Mouse (Mus musculus) hindbrain, embryonic 15.5 days (tissue): ENCODE measurements around the gene C530025M09Rik. TPM values are rescaled to one million over a fixed set of nuclear protein-coding genes. Genes with fewer than 3 reads are reported as not detected.

ENCODE experiments used
- ATAC-seq: fragments of 200-750 bp; cut with Nextera tagmentation; 2 replicates; pipeline ENCODE4 v1.8.0; 2017; ENCODE audit warnings: low read depth, moderate number of reproducible peaks, moderate TSS enrichment; ENCODE audit not compliant: low FRiP score
- H3K27ac ChIP-seq: fragments of 300-500 bp; sonication (generic); replicated peaks from 2 replicates; pipeline ENCODE4 v1.5.1; 2015; ENCODE audit warnings: mild to moderate bottlenecking, inconsistent platforms
- H3K27me3 ChIP-seq: fragments of 300-500 bp; sonication (generic); 2 replicates; pipeline ENCODE4 v1.6.1; 2015; ENCODE audit warnings: control low read depth, inconsistent platforms
- H3K36me3 ChIP-seq: fragments of 300-500 bp; sonication (generic); 2 replicates; pipeline ENCODE4 v1.6.1; 2015; ENCODE audit warnings: control low read depth, inconsistent platforms
- H3K4me1 ChIP-seq: fragments of 300-500 bp; sonication (generic); replicated peaks from 2 replicates; pipeline ENCODE4 v1.6.1; 2015; ENCODE audit warnings: control low read depth, inconsistent platforms
- H3K4me2 ChIP-seq: fragments of 300-500 bp; sonication (generic); 2 replicates; pipeline ENCODE4 v1.6.1; 2015; ENCODE audit warnings: moderate library complexity, mild to moderate bottlenecking, inconsistent platforms
- H3K4me3 ChIP-seq: fragments of 300-500 bp; sonication (generic); 2 replicates; pipeline ENCODE4 v1.5.1; 2015; ENCODE audit warnings: mild to moderate bottlenecking, inconsistent platforms
- H3K9ac ChIP-seq: fragments of 300-500 bp; sonication (generic); 2 replicates; pipeline ENCODE4 v1.6.1; 2015; ENCODE audit warnings: inconsistent platforms
- H3K9me3 ChIP-seq: fragments of 300-500 bp; sonication (generic); 2 replicates; pipeline ENCODE4 v1.6.1; 2016; ENCODE audit warnings: control low read depth, inconsistent platforms
- WGBS: fragments of 180-500 bp; shearing (Covaris S2); methylation state at CpG from one replicate; pipeline ENCODE4 v1.1.7; 2015; 5-methylcytosine and 5-hydroxymethylcytosine counted together
- polyA plus RNA-seq: library from polyadenylated mRNA; unstranded; fragments of >200 nt; fragmentation: Nextera tagmentation; extraction: Ambion mirVana; gene quantifications from 2 replicates; pipeline ENCODE4 v1.2.1, GENCODE M21; 2015

The C530025M09Rik gene
- 2.1 and 3.1 TPM in 2 replicates for polyA plus RNA-seq

DNA sequence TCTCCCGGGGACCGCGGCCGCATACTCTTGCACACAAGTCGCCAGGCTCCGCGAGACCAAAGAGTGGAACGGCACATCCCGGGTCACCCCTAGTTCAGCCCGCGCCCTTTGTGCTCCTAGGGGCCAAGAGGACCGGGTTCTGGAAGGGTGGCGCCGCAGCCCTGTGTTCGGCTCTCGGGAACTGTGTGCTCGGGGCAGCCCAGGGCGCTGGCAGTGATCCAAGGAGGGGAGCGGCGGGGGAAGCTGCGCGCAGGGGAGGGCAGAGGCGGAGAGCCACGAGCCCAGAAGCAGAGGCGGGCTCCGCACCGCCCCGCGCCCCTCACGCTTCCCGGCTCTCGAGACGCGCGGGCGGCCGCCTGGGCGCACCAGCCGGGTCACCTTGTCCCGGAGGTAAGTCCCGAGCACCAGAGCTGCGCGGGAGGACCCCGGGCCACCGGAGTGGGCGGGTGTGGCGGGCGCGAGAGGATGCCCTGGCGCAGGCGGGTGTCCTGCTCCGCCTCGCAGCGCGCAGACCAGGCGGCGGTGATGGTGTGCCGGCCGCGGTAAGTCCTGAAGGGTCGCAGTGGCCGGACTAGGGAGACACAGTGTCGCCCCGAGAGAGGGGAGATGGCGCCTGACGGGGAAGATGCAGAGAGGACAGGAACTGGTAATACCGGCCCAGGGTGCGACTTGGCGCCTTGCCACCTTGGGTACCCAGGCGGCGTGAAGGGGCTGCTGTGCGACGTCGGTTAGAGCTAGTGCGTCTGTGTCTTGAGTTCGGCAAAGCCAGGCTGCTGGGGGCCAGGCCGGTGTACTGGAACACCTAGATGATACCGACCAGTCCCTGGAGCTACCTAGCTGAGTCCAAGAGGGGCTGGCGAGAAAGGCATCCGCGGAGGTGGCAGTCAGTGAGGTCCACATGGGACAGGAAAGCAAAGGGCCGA is at the start of gene C530025M09Rik:
C530025M09Rik (minus strand) TSS at position 678 of the 923 bp plus-strand sequence.
- peak within 1 kb of the TSS; percentile 60 for H3K27ac ChIP-seq
- no peaks in the 10 kb centered on the region for H3K36me3 ChIP-seq
- H3K9me3 ChIP-seq = no peaks in the 10 kb centered on the region
- H3K27me3 ChIP-seq = peaks cover 7% of the 10 kb centered on the region
- peak within 1 kb of the TSS; percentile 60 for H3K9ac ChIP-seq
- H3K4me2 ChIP-seq = peak within 1 kb of the TSS; percentile 92
- peak; percentile 84 for ATAC-seq
- WGBS = 0% methylated on average over 78 of the region's 82 CpGs
- peaks cover 23% of the 10 kb centered on the region for H3K4me1 ChIP-seq
- peak within 1 kb of the TSS; percentile 50 for H3K4me3 ChIP-seq

DNA sequence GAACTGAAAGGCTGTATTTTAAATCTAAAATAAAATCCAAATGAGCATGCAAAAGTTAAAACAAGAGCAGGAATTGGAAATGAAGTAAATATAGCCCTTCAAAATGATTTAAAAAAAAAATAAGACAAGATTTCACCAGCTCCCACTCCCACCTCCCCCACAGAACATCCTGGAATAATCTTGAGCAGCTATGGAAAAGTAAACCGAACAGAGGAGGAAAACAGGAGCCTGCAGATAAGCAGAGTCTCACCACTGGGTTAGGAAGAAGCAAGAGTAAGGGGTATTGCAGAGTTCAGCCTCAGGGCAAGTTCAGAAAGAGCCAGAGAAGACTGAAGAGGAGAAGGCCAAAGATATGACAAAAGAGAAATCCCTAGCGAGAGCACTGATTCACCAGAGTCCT is 46.9 kb upstream of the C530025M09Rik start:
- H3K36me3 ChIP-seq = no peaks in the 10 kb centered on the region
- no peak overlapping the region for H3K4me3 ChIP-seq
- H3K4me2 ChIP-seq = no peak overlapping the region
- no peaks in the 10 kb centered on the region for H3K27me3 ChIP-seq
- ATAC-seq = no peak
- H3K4me1 ChIP-seq = no peaks in the 10 kb centered on the region
- no peak overlapping the region for H3K27ac ChIP-seq
- WGBS = 73% methylated on average over 2 of the region's 2 CpGs
- H3K9ac ChIP-seq = no peak overlapping the region
- H3K9me3 ChIP-seq = no peaks in the 10 kb centered on the region

DNA sequence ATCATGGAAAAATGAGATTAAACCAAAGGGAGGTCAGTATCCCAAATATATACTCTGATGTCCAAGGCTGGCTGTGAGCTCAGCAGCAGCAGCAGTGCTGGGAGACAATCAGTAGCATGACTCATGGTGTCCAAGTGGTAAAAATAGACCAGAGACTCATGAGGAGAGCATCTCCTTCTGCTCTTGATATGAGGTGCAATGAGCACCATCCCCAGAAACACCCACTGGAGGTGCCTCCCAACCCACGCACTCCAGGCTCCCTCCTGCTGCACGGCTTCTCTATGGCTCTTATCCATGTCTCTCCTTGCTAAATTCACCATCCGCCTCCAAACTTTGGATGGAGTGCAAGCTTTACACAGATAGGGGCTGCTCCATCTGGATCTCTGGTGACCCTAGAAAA is 42.3 kb upstream of the C530025M09Rik start:
- 87% methylated on average over 3 of the region's 3 CpGs for WGBS
- no peaks in the 10 kb centered on the region for H3K9me3 ChIP-seq
- no peak overlapping the region for H3K9ac ChIP-seq
- H3K4me3 ChIP-seq = no peak overlapping the region
- H3K4me2 ChIP-seq = no peak overlapping the region
- ATAC-seq = no peak
- no peaks in the 10 kb centered on the region for H3K36me3 ChIP-seq
- H3K27me3 ChIP-seq = no peaks in the 10 kb centered on the region
- H3K27ac ChIP-seq = no peak overlapping the region
- 0 out of 2 replicates have a peak, but pooled peaks cover 6% of the 10 kb centered on the region for H3K4me1 ChIP-seq

DNA sequence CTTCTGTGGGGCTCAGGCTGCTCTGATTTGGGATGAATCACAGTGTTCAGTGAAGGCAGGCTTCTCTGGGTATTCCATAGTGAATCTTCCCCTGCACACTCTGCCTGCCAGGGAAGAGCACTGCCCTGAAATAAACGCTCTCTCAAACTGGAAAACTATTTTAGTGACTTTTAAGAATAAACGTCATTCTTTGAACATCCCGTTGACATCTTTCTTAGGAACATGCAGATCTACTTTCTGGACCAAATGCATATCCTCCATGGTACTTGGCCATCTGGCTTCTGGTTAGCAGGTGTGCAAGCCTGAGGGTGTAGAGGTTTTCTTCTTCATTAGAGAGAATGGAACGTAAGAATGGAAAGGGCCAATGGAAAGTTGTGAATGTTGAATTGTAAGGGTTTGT is 41.5 kb upstream of the C530025M09Rik start:
- no peaks in the 10 kb centered on the region for H3K9me3 ChIP-seq
- no peak for ATAC-seq
- no peak overlapping the region for H3K4me2 ChIP-seq
- WGBS = 90% methylated on average over 4 of the region's 4 CpGs
- H3K36me3 ChIP-seq = no peaks in the 10 kb centered on the region
- no peak overlapping the region for H3K9ac ChIP-seq
- H3K27me3 ChIP-seq = no peaks in the 10 kb centered on the region
- H3K4me3 ChIP-seq = no peak overlapping the region
- H3K27ac ChIP-seq = no peak overlapping the region
- 0 out of 2 replicates have a peak, but pooled peaks cover 6% of the 10 kb centered on the region for H3K4me1 ChIP-seq

DNA sequence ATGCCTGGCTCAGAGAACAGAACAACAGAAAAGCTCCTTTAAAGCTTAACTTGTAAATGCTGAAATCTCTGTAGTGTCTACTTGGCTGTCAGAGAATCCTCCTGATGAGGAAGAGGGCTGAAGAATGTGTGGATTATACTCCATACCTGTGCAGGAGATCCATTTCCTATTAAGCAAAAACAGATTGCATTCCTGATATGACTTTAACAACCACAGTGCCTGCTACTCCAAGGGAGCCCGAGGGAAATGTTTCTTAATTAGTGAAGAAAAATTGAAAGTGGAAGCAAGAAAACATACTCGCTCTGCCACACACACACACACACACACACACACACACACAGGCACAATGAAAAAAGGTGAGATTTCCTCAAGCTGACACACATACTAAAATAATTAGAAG is 39.5 kb upstream of the C530025M09Rik start:
- ATAC-seq = peak; percentile 68; the same call in 1 of the 2 replicates
- H3K9me3 ChIP-seq = no peaks in the 10 kb centered on the region
- H3K27ac ChIP-seq = no peak overlapping the region
- no peak overlapping the region for H3K4me2 ChIP-seq
- no peaks in the 10 kb centered on the region for H3K36me3 ChIP-seq
- H3K9ac ChIP-seq = no peak overlapping the region
- H3K4me3 ChIP-seq = no peak overlapping the region
- H3K4me1 ChIP-seq = 0 out of 2 replicates have a peak, but pooled peaks cover 6% of the 10 kb centered on the region
- no peaks in the 10 kb centered on the region for H3K27me3 ChIP-seq
- 60% methylated on average over 2 of the region's 2 CpGs for WGBS

DNA sequence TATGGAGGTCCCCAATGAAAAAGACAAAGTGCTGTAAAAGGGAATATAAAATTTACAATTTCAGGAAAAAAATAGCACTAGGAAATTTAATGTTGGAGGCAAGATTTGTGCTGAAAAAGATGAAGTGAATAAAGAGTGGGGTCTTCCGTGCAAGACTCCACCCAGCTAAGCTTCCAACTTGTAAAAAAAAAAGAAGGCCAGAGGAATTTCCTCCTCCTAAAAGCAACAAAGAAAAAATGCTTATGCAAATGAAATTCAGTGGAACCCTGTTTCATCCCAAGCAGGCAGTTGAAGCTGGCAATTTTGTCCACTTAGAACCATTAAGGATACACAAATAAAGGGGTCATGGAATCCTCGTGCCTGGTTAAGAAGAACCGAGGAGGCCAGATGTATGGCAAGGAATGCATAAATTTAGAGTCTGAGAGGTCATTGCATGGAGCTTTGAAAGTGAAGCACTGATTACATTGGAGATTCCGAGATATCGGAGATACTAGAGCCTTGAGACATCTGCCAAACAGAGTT is 35.0 kb upstream of the C530025M09Rik start:
- H3K27me3 ChIP-seq = no peaks in the 10 kb centered on the region
- no peak overlapping the region for H3K4me3 ChIP-seq
- WGBS = 66% methylated on average over 5 of the region's 5 CpGs
- H3K36me3 ChIP-seq = no peaks in the 10 kb centered on the region
- 0 out of 2 replicates have a peak, but pooled peaks cover 6% of the 10 kb centered on the region for H3K4me1 ChIP-seq
- no peaks in the 10 kb centered on the region for H3K9me3 ChIP-seq
- ATAC-seq = no peak
- H3K27ac ChIP-seq = no peak overlapping the region
- no peak overlapping the region for H3K9ac ChIP-seq
- no peak overlapping the region for H3K4me2 ChIP-seq

DNA sequence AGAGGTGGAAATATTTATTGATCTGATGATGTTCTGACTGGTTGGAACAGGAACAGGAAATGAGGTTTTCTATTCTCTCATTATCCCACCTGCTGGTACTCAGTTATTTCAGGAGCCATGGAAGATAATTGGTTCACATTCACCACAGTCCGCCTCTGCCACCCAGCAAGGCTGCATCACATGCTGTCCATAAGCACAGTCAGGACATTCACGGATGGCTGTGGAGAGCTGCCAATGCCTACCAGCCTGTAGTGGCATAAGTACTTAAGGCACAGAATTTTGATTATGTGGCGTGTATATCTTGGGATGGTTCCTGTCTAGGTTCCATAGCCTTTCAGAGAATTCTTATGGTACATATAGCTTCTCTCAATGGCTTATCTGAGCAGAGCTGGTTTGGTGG is 30.0 kb upstream of the C530025M09Rik start:
- Histone ChIP-seq H3K4me1 (no peaks in the 10 kb centered on the region), H3K27me3 (no peaks in the 10 kb centered on the region), H3K36me3 (no peaks in the 10 kb centered on the region), H3K9ac (no peak overlapping the region), H3K4me2 (no peak overlapping the region), H3K27ac (no peak overlapping the region), H3K9me3 (no peaks in the 10 kb centered on the region), H3K4me3 (no peak overlapping the region)
- ATAC-seq = no peak
- WGBS = 85% methylated on average over 3 of the region's 3 CpGs

DNA sequence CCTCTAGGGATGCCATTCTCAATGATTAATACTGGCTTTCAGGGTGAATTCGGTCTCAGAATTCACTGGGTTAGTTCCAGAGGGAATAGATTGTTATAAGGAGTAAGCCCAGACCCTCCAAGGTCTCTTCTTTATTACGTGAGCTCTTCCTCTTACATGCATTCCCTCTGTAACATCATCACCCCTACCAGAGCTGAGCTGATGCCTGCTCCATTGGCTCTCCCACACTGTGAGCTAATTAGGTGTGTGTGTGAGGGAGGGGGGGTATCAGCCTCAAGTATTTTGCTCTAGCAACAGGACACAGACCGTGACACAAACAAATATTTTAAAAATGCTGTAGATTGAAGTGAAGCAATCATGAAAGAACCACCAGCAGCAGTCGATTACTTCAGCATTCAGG is 17.8 kb upstream of the C530025M09Rik start:
- H3K4me2 ChIP-seq = no peak overlapping the region
- H3K9ac ChIP-seq = no peak overlapping the region
- 56% methylated on average over 4 of the region's 4 CpGs for WGBS

DNA sequence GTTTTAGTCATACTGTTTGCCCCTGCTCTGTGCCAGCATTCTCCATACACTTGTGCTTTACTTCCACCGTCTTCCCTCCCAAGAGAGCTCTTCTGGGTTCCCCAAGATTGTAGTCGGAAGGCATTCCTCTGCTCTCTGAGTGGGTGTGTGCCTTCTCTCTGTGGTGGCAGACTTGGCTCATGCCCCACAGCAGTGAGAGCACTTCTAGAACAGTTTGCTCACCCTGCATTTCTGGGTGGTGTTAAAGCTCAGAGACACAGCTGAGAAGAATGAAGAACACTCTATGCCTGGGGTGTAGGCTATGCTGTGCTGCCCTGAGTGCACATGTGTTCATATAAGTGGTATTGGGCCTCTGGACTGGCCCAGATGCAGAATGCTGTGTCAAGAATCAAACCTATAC is 13.6 kb upstream of the C530025M09Rik start:
- Histone ChIP-seq H3K36me3 (no peaks in the 10 kb centered on the region), H3K27me3 (no peaks in the 10 kb centered on the region), H3K9ac (no peak overlapping the region), H3K4me1 (no peaks in the 10 kb centered on the region), H3K27ac (no peak overlapping the region), H3K9me3 (no peaks in the 10 kb centered on the region), H3K4me2 (no peak overlapping the region), H3K4me3 (no peak overlapping the region)
- 84% methylated on average over 2 of the region's 2 CpGs for WGBS
- no peak for ATAC-seq

More for the DNA sequence above, 17.8 kb upstream of the C530025M09Rik start:
- ATAC-seq = peak; percentile 66; the same call in 1 of the 2 replicates
- no peak overlapping the region for H3K4me3 ChIP-seq
- H3K4me1 ChIP-seq = no peaks in the 10 kb centered on the region
- H3K36me3 ChIP-seq = no peaks in the 10 kb centered on the region
- no peak overlapping the region for H3K27ac ChIP-seq
- H3K9me3 ChIP-seq = no peaks in the 10 kb centered on the region
- H3K27me3 ChIP-seq = no peaks in the 10 kb centered on the region

DNA sequence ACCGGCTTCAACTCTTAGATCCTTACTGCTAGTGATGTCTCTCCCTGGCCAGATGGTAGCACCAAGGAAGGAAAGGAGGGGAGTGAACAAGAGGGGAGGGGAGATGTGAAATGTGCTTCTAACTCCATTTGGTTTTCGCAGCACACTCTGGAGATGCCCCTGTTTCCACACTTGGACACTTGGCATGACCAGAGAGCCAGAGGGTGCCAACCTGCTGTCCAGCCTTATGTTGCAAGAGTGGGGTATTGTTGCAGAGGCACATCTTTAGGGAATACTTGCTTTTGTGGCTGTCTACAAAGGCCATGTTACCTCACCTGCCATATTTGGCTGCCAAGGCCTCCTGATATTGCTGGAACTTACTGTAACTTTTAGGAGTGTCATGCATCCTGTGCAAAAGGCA is 8.7 kb upstream of the C530025M09Rik start:
- Histone ChIP-seq H3K36me3 (no peaks in the 10 kb centered on the region), H3K4me3 (no peak overlapping the region), H3K4me1 (no peaks in the 10 kb centered on the region), H3K27ac (no peak overlapping the region), H3K27me3 (no peaks in the 10 kb centered on the region), H3K9me3 (no peaks in the 10 kb centered on the region), H3K9ac (no peak overlapping the region), H3K4me2 (no peak overlapping the region)
- WGBS = 88% methylated on average over 2 of the region's 2 CpGs
- no peak for ATAC-seq

DNA sequence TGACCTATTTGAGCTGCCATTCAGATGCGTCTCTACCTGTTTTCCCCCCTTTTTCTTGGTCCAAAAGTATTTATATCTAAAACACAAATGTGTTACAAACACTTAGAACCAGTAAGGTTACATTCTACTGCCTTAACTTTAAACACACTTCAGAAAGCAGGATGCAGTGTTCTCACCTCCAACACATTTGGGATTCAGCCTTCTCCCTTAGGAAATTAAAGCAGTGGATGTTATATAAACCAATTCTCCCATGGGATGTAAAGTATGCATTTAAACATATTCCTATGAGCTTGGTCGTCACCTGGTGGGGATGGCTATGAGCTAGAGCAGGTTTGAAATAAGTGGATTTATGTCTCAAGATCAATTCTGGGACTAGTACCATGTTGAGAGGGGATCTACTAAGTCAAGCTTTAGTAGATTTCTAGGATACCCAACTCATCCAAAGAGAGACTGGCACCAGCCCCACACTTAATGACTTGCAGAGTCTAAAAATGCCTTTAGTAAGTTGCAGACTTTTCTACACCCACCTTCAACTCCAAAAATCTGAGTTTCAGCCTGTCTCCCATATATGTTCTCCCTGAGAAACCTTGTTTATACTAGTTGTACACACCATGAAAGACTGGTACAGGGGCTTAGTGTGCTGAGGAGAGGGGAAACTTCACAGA is 5.6 kb upstream of the C530025M09Rik start:
- no peaks in the 10 kb centered on the region for H3K9me3 ChIP-seq
- 86% methylated on average over 2 of the region's 2 CpGs for WGBS
- no peak overlapping the region for H3K9ac ChIP-seq
- H3K27me3 ChIP-seq = peaks cover 7% of the 10 kb centered on the region; the same call in 1 of the 2 replicates
- H3K27ac ChIP-seq = no peak overlapping the region
- no peak overlapping the region for H3K4me2 ChIP-seq
- H3K4me1 ChIP-seq = peaks cover 11% of the 10 kb centered on the region
- H3K36me3 ChIP-seq = no peaks in the 10 kb centered on the region
- ATAC-seq = no peak
- H3K4me3 ChIP-seq = no peak overlapping the region

DNA sequence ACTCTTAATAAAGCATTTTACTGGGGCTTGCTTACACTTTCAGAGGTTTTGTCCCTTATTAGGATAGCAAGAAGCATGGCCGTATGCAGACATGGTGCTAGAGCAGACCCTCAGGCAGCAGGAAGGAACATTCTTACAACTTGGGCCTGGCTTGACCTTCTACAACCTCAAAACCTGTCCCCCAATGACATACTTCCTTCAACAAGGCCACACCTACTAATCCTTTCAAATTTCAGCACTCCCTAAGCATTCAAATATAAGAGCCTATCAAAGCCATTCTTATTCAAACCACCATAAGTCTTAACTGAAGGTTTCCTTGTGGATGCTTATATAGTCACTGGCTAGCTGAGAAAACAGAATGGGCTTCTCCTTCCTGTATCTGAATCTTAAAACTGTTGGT is 4.1 kb upstream of the C530025M09Rik start:
- 97% methylated on average over 1 of the region's 1 CpGs for WGBS
- no peaks in the 10 kb centered on the region for H3K36me3 ChIP-seq
- no peak overlapping the region for H3K4me3 ChIP-seq

More for the DNA sequence above, 4.1 kb upstream of the C530025M09Rik start:
- H3K27me3 ChIP-seq = peaks cover 7% of the 10 kb centered on the region; the same call in 1 of the 2 replicates
- no peaks in the 10 kb centered on the region for H3K9me3 ChIP-seq
- ATAC-seq = no peak
- no peak overlapping the region for H3K27ac ChIP-seq
- no peak overlapping the region for H3K4me2 ChIP-seq
- H3K4me1 ChIP-seq = peaks cover 20% of the 10 kb centered on the region
- no peak overlapping the region for H3K9ac ChIP-seq
